Mouse (Mus musculus) liver, adult (tissue): ENCODE measurements around the gene St7.

Experiments used
- GATA4 ChIP-seq: IDR thresholded peaks from 2 replicates; pipeline ENCODE4 v1.6.1; 2014; ENCODE audit warnings: mild to moderate bottlenecking, low read length; ENCODE audit not compliant: insufficient replicate concordance

The St7 gene

DNA sequence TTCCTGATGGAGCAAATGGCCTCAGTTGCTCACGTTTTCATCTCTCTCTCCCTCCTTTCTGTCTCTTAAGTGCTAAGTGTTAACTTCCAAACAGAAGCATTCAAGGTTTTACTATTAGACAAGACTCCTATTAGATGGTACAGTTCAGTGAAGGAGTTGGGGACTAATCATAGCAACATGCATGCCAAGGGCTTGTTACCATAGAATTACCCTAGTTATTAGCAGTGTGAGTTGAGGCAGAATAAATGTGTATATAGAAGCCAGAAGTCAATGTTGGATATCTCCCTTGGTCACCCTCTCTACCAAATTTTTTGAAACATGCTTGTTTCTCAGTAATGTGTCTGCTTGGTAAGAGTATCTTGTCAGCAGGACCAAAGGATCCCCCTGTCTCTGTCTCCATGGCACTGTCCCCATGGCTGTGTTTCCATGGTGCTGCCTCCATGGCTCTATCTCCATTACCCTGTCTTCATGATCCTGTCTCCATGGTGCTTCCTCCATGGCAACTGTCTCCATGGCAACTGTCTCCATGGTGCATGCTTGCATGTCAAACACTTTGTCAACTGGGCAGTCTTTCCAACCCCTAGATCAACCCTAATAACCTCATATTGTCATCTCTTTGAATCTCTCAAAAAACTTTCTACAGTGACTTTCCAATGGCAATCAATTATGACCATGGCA, 275.9 kb downstream of the St7 start:
- TF ChIP-seq GATA4, result no peak

- no peak for TF ChIP-seq GATA4
These were observed 277.1 kb downstream of the St7 start for GRCm38 (mm10) chr6:17969815-17970214.

- no peak for TF ChIP-seq GATA4
These were observed 278.7 kb downstream of the St7 start for GRCm38 (mm10) chr6:17971393-17971792.

GRCm38 (mm10) chr6:17974416-17974815, 281.7 kb downstream of the St7 start:
- no peak for TF ChIP-seq GATA4

DNA sequence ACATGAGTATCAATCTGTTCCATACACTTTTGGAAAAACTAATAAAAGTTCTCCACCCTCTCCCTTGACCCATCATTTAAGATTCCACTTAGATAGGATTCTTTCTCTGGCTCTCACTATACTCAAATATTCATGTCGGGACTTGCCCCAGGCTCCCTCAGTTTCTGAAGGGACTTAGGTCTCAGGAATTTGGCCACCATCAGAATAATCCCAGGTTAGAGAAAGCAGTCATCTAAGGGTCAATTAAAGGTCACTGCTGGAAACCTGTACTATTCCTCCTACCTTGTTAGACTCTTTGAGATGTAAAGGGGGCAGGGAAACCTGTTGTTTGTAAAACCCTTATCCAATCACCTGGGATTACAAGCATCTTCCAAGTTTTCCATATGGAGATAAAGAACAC, 284.4 kb downstream of the St7 start:
- no peak for TF ChIP-seq GATA4

- TF ChIP-seq GATA4, result no peak
These were observed 285.6 kb downstream of the St7 start for GRCm38 (mm10) chr6:17978324-17978723.

GRCm38 (mm10) chr6:17978881-17979280, 286.1 kb downstream of the St7 start:
- TF ChIP-seq GATA4, result no peak

DNA sequence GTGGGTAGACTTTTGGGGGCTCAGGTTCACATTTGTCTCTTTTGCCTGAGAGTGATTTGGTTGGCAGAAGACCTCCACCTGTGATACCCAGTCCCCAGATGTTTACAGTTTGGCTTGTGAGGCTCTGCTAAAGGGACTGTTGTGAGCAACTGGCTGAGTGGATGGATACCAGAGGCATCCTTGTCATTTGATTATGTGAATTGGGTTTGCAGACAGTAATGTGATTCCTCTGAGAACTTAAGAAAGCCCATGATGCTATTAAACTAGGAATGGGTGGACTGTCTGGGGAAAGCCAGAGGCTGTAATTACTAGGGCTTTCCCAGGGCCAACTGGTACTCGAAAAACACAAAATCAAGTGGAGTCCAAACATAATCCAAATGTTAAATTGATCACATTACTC, 286.6 kb downstream of the St7 start:
- no peak for TF ChIP-seq GATA4

DNA sequence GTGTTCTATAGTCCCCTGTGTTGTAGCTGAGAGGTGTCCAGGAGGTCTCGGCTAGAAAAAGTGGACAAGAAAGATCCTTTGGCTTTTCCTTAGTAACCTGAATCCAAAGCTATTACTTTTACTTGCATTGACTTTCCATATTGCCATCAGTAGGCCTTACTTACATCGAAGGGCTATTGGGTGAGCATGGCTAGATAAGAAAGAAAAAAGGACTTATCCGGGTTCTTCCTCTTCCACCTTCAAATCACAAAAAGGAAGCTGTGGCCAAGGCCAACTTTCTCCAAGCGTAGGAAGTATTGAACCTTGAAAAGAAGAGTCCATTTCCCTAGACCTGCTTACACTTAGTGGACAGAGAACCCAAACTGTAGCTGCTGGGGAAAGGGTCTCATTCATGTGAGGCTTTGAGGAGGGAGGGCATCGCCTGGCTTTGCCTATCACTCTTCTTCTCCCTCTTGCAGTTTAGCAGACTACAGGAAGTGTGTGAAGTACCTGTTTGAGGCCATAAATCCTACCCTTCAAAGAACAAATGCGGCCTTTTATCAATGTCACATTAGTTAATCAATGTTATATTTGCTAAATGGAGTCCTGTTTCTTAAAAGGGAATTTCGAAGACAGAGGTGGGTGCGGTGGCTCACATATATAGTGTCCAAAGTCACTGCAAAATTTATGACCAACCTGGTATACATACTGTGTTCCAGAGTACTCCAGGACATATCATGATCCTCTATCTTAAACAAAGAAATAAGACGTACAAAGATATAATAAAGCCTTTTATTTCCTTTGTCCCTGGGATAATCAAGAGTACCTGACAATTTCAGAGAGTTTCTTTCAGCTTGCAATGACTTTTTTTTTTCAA, 297.7 kb downstream of the St7 start:
- peak; percentile 55; the same call in 1 of the 2 replicates for TF ChIP-seq GATA4

GRCm38 (mm10) chr6:17991625-17992024, 298.9 kb downstream of the St7 start:
- TF ChIP-seq GATA4, result peak; percentile 93
